Comparison of ENCODE assay signal across 9 mouse cellular contexts in genomic region chr1:82285461-82286189, GRCm38 (mm10). TPM values are rescaled to one million over a fixed set of nuclear protein-coding genes. Genes with fewer than 3 reads are reported as not detected.
A peak's percentile ranks its signal among the peaks of the same experiment; 100 is the strongest.
DNase-seq lines count a peak whose midpoint lies in the region; ATAC-seq and TF ChIP-seq lines count a peak whose summit lies in the region.
"Had no signal": no experiment of that assay in that cellular context is flagged by ENCODE, and none has a peak within 500 bp of the region (broad histone marks: within the 10 kb centered on the region; RNA-seq: fewer than 3 reads in every experiment).

No protein-coding gene starts in this region.

- peak; percentile 36 to 39 for DNase-seq in cerebellum, postnatal 10 days
- no peak for DNase-seq in cerebellum, postnatal 36 days
- peak; percentile 45 for DNase-seq in 3134 (ENCODE audit: extremely low read depth, insufficient read length, low spot score)
- DNase-seq in liver, embryonic 14.5 days (ENCODE audit: low read depth in 3 of 3, low spot score in 3 of 3): no peak
- no peak for DNase-seq in testis, postnatal 10 days (ENCODE audit: low spot score)
- no peak for DNase-seq in urinary bladder, postnatal 4 days (ENCODE audit: low spot score in 2 of 2)

- peak overlapping the region; percentile 76 for H3K4me2 ChIP-seq in forebrain, embryonic 15.5 days (replicated peaks)
- peak overlapping the region; percentile 23 for H3K4me2 ChIP-seq in liver, embryonic 14.5 days (ENCODE audit: low read depth)

- no peaks in the 10 kb centered on the region for H3K9me3 ChIP-seq in forebrain, embryonic 15.5 days
- H3K9me3 ChIP-seq in liver, embryonic 14.5 days (ENCODE audit: control insufficient read depth, low read length): no peaks in the 10 kb centered on the region

- peak overlapping the region; percentile 65 for H3K27ac ChIP-seq in forebrain, embryonic 15.5 days (replicated peaks)
- H3K27ac ChIP-seq in liver, embryonic 14.5 days: no peak overlapping the region
- H3K27ac ChIP-seq: macrophage had no signal

- no peaks in the 10 kb centered on the region for H3K27me3 ChIP-seq in forebrain, embryonic 15.5 days
- H3K27me3 ChIP-seq in liver, embryonic 14.5 days (ENCODE audit: control insufficient read depth, insufficient read depth, low read length): peaks cover 22% of the 10 kb centered on the region

- no peak for TF ChIP-seq CTCF in liver, embryonic 14.5 days (IDR thresholded peaks at IDR 0.05; ENCODE audit: low read depth)

- H3K9ac ChIP-seq in forebrain, embryonic 15.5 days (replicated peaks): peak overlapping the region; percentile 49
- H3K9ac ChIP-seq in liver, embryonic 14.5 days (replicated peaks): no peak overlapping the region

- H3K4me3 ChIP-seq in forebrain, embryonic 15.5 days: peak overlapping the region; percentile 84
- peak overlapping the region; percentile 7 to 22; a peak in 2 of 4 replicates for H3K4me3 ChIP-seq in liver, embryonic 14.5 days (ENCODE audit: insufficient read depth in 1 of 2, low read depth in 2 of 2, low read length in 2 of 2)

- WGBS in forebrain, embryonic 15.5 days: 13% methylated on average over 5 of the region's 5 CpGs
- 44% methylated on average over 5 of the region's 5 CpGs for WGBS in liver, embryonic 14.5 days (ENCODE audit: insufficient replicate concordance)

- no peaks in the 10 kb centered on the region for H3K36me3 ChIP-seq in forebrain, embryonic 15.5 days
- no peaks in the 10 kb centered on the region for H3K36me3 ChIP-seq in liver, embryonic 14.5 days (replicated peaks; ENCODE audit: control insufficient read depth, insufficient read depth, low read depth)

- no peak for TF ChIP-seq EP300 in liver, embryonic 14.5 days (IDR thresholded peaks at IDR 0.05; ENCODE audit: low read depth)

- ATAC-seq in forebrain, embryonic 15.5 days (replicated peaks): no peak
- ATAC-seq in liver, embryonic 14.5 days (ENCODE audit: insufficient read depth): no peak
- ATAC-seq in monocyte, adult 5-6 weeks (replicated peaks; ENCODE audit: insufficient number of reproducible peaks, low FRiP score, low TSS enrichment, poor library complexity, severe bottlenecking): no peak

- H3K4me1 ChIP-seq in forebrain, embryonic 15.5 days: peaks cover 72% of the 10 kb centered on the region
- peaks cover 3 to 11% of the 10 kb centered on the region in 2 experiments; a peak in 3 of 4 replicates for H3K4me1 ChIP-seq in liver, embryonic 14.5 days (replicated peaks; ENCODE audit: control insufficient read depth in 2 of 2, insufficient read depth in 2 of 2, low read length in 1 of 2)

RNA-seq across cellular contexts. Expression of gene Irs1, which starts 5.6 kb away (rescaled TPM):
- polyA plus RNA-seq in forebrain, embryonic 15.5 days (2015; fragmentation: Nextera tagmentation; extraction: Ambion mirVana): 9.1 and 10.4 TPM in 2 replicates
- 0.93 and 0.94 TPM in 2 replicates for polyA plus RNA-seq in liver, embryonic 14.5 days (2012; rRNA removed)
- 0.61 and 0.66 TPM in 2 replicates for polyA plus RNA-seq in liver, embryonic 14.5 days (2014; fragmentation: Nextera tagmentation; extraction: Ambion mirVana)
- total RNA-seq in monocyte, adult 5-6 weeks (2017): 0.21 TPM in 1 of 3 replicates, not detected in the others
- polyA plus RNA-seq: macrophage had no signal

RNA-seq across cellular contexts. Expression of gene Rhbdd1, which starts 30.6 kb away (rescaled TPM):
- 5.0 TPM in 2 replicates for polyA plus RNA-seq in forebrain, embryonic 15.5 days (2015; fragmentation: Nextera tagmentation; extraction: Ambion mirVana)
- 4.7 and 5.8 TPM in 2 replicates for polyA plus RNA-seq in liver, embryonic 14.5 days (2012; rRNA removed)
- 4.9 and 5.4 TPM in 2 replicates for polyA plus RNA-seq in liver, embryonic 14.5 days (2014; fragmentation: Nextera tagmentation; extraction: Ambion mirVana)
- 20.5 to 28.8 TPM (median 20.9 TPM) in 3 replicates for total RNA-seq in monocyte, adult 5-6 weeks (2017)

RNA-seq across cellular contexts. Expression of gene Gm9747, which starts 52.7 kb away (rescaled TPM):
- 27.4 and 30.3 TPM in 2 replicates for polyA plus RNA-seq in forebrain, embryonic 15.5 days (2015; fragmentation: Nextera tagmentation; extraction: Ambion mirVana)
- polyA plus RNA-seq in liver, embryonic 14.5 days (2012; rRNA removed): 0.02 TPM in 1 of 2 replicates, not detected in the other
- polyA plus RNA-seq in liver, embryonic 14.5 days (2014; fragmentation: Nextera tagmentation; extraction: Ambion mirVana): 2.3 and 2.5 TPM in 2 replicates
- not detected in 3 replicates for total RNA-seq in monocyte, adult 5-6 weeks (2017)
- polyA plus RNA-seq: macrophage had no signal

Comparison
In these comparisons a context has a peak if more than half of its experiments do, and no peak if none do; other contexts are left out.
1. DNase-seq: peak in cerebellum, postnatal 10 days (2 of 2) and 3134 (single experiment); none in cerebellum, postnatal 36 days (0 of 2), liver, embryonic 14.5 days (0 of 3), testis, postnatal 10 days (single experiment) and urinary bladder, postnatal 4 days (0 of 2).